Mouse (Mus musculus): ENCODE measurements around the gene Dennd2a.

Dennd2a gene

GRCm38 (mm10) chr6:39515739-39516131 lies 41.9 kb downstream of the Dennd2a start:
- DNase-seq (ENCODE audit: low spot score in 2 of 2) = no peak

GRCm38 (mm10) chr6:39515040-39515738 lies 42.5 kb downstream of the Dennd2a start:
- DNase-seq (ENCODE audit: low spot score in 2 of 2) = no peak

- no peak for DNase-seq (ENCODE audit: low spot score in 2 of 2)
Observed at GRCm38 (mm10) chr6:39503476-39503875, 54.2 kb downstream of the Dennd2a start.

- DNase-seq (ENCODE audit: low spot score in 2 of 2) = peak in 1 of 2 experiments; percentile 25
Observed at GRCm38 (mm10) chr6:39497165-39497564, 60.5 kb downstream of the Dennd2a start.

- peak; percentile 76 to 77 for DNase-seq (ENCODE audit: low spot score in 2 of 2)
Observed at GRCm38 (mm10) chr6:39493129-39493714, 64.4 kb downstream of the Dennd2a start.

GRCm38 (mm10) chr6:39492161-39492560 lies 65.5 kb downstream of the Dennd2a start:
- no peak for DNase-seq (ENCODE audit: low spot score in 2 of 2)

- DNase-seq (ENCODE audit: low spot score in 2 of 2) = no peak
Observed at GRCm38 (mm10) chr6:39491203-39491602, 66.5 kb downstream of the Dennd2a start.

- peak; percentile 47 to 51 for DNase-seq (ENCODE audit: low spot score in 2 of 2)
Observed at GRCm38 (mm10) chr6:39488292-39488691, 69.4 kb downstream of the Dennd2a start.

- no peak for DNase-seq (ENCODE audit: low spot score in 2 of 2)
Observed at GRCm38 (mm10) chr6:39483656-39484055, 74.0 kb downstream of the Dennd2a start.

GRCm38 (mm10) chr6:39478509-39479150 lies 79.0 kb downstream of the Dennd2a start:
- no peak for DNase-seq (ENCODE audit: low spot score in 2 of 2)

GRCm38 (mm10) chr6:39476617-39477016 lies 81.0 kb downstream of the Dennd2a start:
- no peak for DNase-seq (ENCODE audit: low spot score in 2 of 2)

- DNase-seq (ENCODE audit: low spot score in 2 of 2) = no peak
Observed at GRCm38 (mm10) chr6:39474424-39474823, 83.2 kb downstream of the Dennd2a start.

GRCm38 (mm10) chr6:39472837-39473236 lies 84.8 kb downstream of the Dennd2a start:
- DNase-seq (ENCODE audit: low spot score in 2 of 2) = no peak

- DNase-seq (ENCODE audit: low spot score in 2 of 2) = no peak
Observed at GRCm38 (mm10) chr6:39472271-39472670, 85.4 kb downstream of the Dennd2a start.

GRCm38 (mm10) chr6:39470076-39470475 lies 87.6 kb downstream of the Dennd2a start:
- peak; percentile 55 to 60 for DNase-seq (ENCODE audit: low spot score in 2 of 2)

GRCm38 (mm10) chr6:39469427-39469826 lies 88.2 kb downstream of the Dennd2a start:
- DNase-seq (ENCODE audit: low spot score in 2 of 2) = no peak

- DNase-seq (ENCODE audit: low spot score in 2 of 2) = peak; percentile 87 to 90
Observed at GRCm38 (mm10) chr6:39462621-39463538, 94.8 kb downstream of the Dennd2a start.

GRCm38 (mm10) chr6:39460040-39460439 lies 97.6 kb downstream of the Dennd2a start:
- no peak for DNase-seq (ENCODE audit: low spot score in 2 of 2)

GRCm38 (mm10) chr6:39455339-39456160 lies 102.1 kb downstream of the Dennd2a start:
- no peak for DNase-seq (ENCODE audit: low spot score in 2 of 2)

- no peak for DNase-seq (ENCODE audit: low spot score in 2 of 2)
Observed at GRCm38 (mm10) chr6:39454616-39455015, 103.1 kb downstream of the Dennd2a start.

- no peak for DNase-seq (ENCODE audit: low spot score in 2 of 2)
Observed at GRCm38 (mm10) chr6:39453564-39453963, 104.1 kb downstream of the Dennd2a start.
